Mouse (Mus musculus): ENCODE data around the gene Car11. TPM values are rescaled to one million over a fixed set of nuclear protein-coding genes. Genes with fewer than 3 reads are reported as not detected.
A peak's percentile ranks its signal among the peaks of the same experiment; 100 is the strongest.

The Car11 gene
- polyA plus RNA-seq, 1 experiment: not detected

DNA sequence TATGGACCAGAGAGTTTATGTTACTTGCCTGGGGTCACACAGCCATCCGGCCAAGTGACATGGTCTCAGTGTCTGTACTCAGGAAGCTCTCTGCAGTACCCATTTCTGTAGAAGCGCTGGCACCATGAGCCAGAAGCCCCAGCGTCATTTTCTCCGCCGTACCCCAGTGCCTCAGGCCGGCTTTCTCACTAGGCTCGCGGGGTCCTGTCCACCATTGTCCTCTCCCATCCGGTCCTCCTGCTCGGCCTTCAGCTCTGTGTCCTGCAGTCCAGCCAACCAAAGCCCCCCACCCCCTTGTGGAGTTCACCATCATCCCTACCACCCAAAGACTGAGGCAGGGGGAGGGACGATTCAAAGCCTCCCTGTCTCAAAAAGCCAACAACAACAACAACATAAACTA is 2.0 kb downstream of the Car11 start:
- Histone ChIP-seq H3K4me1 (ENCODE audit: control insufficient read depth, insufficient read depth, low read length) (peaks cover 32% of the 10 kb centered on the region), H3K4me3 (ENCODE audit: insufficient read depth, low read depth, low read length) (no peak overlapping the region), H3K27ac (ENCODE audit: insufficient read depth, low read depth, low read length) (no peak overlapping the region)
- 80% methylated on average over 11 of the region's 11 CpGs for WGBS
- no peak for TF ChIP-seq CTCF (IDR thresholded peaks at IDR 0.05; ENCODE audit: insufficient read depth, low read depth, low read length)

DNA sequence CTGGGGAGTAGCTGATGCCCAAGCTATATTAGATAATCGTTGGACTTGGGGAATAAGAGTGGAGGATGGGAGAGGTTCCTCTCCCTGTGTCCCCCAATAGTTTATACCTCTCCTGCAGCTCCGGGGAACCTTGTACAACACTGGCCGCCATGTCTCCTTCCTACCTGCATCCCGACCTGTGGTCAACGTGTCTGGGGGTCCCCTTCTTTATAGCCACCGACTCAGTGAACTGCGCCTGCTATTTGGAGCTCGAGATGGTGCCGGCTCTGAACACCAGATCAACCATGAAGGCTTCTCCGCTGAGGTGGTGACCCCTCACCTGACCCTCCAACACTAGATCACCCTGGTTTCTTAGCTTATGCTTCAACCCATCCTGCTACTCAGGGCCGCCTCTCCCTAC is 2.7 kb downstream of the Car11 start:
- no peak overlapping the region for H3K27ac ChIP-seq (ENCODE audit: insufficient read depth, low read depth, low read length)
- 94% methylated on average over 11 of the region's 11 CpGs for WGBS

DNA sequence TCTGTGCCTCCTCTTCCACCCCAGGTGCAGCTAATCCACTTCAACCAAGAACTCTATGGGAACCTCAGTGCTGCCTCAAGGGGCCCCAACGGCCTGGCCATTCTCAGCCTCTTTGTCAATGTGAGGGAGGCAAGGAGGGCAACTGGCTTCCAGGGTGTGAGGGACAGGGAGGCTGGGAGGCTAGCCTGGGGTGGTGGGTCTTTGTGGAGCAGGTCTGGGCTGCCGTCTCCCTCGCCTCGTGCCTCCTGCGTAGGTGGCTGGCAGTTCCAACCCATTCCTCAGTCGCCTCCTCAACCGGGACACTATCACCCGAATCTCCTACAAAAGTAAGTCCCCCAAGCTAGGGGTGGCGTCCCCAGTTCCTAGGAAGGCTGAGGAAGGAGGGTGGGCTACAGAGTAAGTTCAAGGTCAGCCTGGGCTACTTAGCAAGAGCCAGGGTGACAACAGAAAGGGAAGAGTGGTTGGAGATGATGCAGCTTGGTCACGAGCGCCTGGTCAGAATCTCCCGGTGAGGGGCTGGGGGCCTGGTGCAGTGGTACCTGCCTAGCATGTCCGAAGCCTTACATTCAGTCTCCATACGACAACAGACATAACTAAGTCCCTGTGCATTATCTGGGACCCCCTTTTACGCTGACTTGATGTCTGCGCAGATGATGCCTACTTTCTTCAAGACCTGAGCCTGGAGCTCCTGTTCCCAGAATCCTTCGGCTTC is 3.3 kb downstream of the Car11 start:
- H3K4me1 ChIP-seq (ENCODE audit: control insufficient read depth, insufficient read depth, low read length): peaks cover 39% of the 10 kb centered on the region
- TF ChIP-seq POLR2A (IDR thresholded peaks at IDR 0.05; ENCODE audit: insufficient read depth, low read depth, low read length) (no peak), CTCF (IDR thresholded peaks at IDR 0.05; ENCODE audit: insufficient read depth, low read depth, low read length) (no peak)
- peak overlapping the region; percentile 4; the same call in 1 of the 2 replicates for H3K27ac ChIP-seq (ENCODE audit: insufficient read depth, low read depth, low read length)
- WGBS: 86% methylated on average over 17 of the region's 17 CpGs
- H3K4me3 ChIP-seq (ENCODE audit: insufficient read depth, low read depth, low read length): peak overlapping the region; percentile 48; the same call in 1 of the 2 replicates

More for the DNA sequence above, 2.7 kb downstream of the Car11 start:
- Histone ChIP-seq H3K4me3 (ENCODE audit: insufficient read depth, low read depth, low read length) (no peak overlapping the region), H3K4me1 (ENCODE audit: control insufficient read depth, insufficient read depth, low read length) (peaks cover 35% of the 10 kb centered on the region)
- TF ChIP-seq POLR2A (IDR thresholded peaks at IDR 0.05; ENCODE audit: insufficient read depth, low read depth, low read length) (no peak), CTCF (IDR thresholded peaks at IDR 0.05; ENCODE audit: insufficient read depth, low read depth, low read length) (no peak)

DNA sequence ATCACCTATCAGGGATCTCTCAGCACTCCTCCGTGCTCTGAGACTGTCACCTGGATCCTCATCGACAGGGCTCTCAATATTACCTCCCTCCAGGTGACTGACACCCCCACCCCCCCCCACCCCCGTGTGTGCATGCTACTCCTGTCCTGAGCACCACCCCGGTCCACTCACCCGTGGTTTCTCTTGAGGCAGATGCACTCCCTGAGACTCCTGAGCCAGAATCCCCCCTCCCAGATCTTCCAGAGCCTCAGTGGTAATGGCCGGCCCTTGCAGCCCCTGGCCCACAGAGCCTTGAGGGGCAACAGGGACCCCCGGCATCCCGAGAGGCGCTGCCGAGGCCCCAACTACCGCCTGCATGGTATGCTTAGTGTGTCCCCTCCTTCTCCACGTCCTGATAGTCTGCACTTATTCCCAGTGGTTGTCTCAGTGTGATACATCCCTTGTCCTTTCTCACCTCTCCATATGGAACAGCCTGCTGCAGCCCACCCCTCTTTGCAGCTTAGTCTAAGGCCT is 3.9 kb downstream of the Car11 start:
- Histone ChIP-seq H3K27ac (ENCODE audit: insufficient read depth, low read depth, low read length) (peak overlapping the region; percentile 98), H3K4me1 (ENCODE audit: control insufficient read depth, insufficient read depth, low read length) (peaks cover 42% of the 10 kb centered on the region), H3K4me3 (ENCODE audit: insufficient read depth, low read depth, low read length) (peak overlapping the region; percentile 48)
- 24% methylated on average over 12 of the region's 12 CpGs for WGBS
- TF ChIP-seq POLR2A (IDR thresholded peaks at IDR 0.05; ENCODE audit: insufficient read depth, low read depth, low read length): no peak

DNA sequence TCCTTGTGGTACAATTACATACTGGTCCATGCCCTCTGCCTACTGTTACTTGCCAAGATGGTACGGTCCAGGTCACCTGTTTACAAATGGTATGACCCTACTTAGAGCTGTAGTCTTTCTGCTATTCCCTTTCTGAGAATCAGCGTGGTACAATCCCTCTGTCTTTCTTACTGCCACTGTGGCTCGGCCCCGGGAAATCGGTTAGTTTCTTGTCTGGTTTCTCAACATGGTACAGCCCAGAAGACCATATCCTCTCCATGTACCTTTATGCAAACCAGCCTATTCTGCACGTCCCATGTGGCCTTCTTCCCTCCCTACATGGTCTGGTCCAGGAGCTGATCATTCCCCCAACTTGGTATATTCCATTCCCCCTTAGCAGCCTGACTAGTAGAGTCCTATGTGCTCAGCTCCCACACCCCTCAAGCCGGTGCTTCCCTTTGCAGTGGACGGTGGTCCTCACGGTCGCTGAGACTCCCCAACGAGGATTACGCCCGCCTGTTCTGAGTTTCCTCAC is 4.5 kb downstream of the Car11 start:
- TF ChIP-seq POLR2A (IDR thresholded peaks at IDR 0.05; ENCODE audit: insufficient read depth, low read depth, low read length): peak; percentile 37
- no peak for TF ChIP-seq CTCF (IDR thresholded peaks at IDR 0.05; ENCODE audit: insufficient read depth, low read depth, low read length)
- Histone ChIP-seq H3K27ac (ENCODE audit: insufficient read depth, low read depth, low read length) (peak overlapping the region; percentile 98), H3K4me1 (ENCODE audit: control insufficient read depth, insufficient read depth, low read length) (peaks cover 45% of the 10 kb centered on the region), H3K4me3 (ENCODE audit: insufficient read depth, low read depth, low read length) (peak overlapping the region; percentile 55)
- WGBS: 1% methylated on average over 13 of the region's 13 CpGs

DNA sequence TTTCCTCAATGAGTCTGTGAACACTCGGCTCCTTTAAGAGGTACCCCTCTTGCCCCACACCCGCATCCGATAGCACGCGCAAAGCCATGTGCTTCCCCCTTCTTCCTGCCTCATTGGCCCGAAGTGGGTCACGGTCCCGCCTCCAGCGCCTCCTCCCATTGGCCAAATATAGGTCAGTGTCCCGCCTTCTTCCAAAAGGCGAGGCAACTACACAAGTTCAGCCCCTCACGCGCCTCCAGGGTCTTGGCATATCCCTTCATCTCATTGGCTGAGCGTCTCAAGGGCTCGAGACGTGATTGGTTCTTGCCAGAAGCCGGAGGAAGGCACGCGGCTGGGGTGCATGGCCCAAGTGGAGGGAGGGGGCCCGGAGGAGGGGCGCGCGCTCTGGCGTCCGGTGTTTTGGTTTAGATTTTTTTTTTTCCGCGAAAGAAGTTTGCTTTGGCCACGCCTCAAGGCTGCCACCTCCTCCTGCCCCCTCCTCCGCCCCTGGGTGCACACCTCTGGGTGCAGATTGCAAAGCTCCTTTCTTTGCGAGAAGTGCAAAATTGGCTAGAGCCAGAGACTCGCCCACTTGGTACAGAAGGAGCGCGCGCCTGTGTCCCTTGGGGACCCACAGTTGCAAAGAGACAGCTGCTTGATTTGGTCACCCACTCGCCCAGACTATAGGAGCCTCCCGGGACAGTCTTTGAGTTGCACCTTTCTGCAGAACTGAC is 5.2 kb downstream of the Car11 start, which contains the start of gene Dbp:
Gene Dbp (plus strand): TSS at position 359 of the 713 bp plus-strand sequence.
- peaks cover 45% of the 10 kb centered on the region for H3K4me1 ChIP-seq (ENCODE audit: control insufficient read depth, insufficient read depth, low read length)
- TF ChIP-seq CTCF (IDR thresholded peaks at IDR 0.05; ENCODE audit: insufficient read depth, low read depth, low read length) (no peak), POLR2A (IDR thresholded peaks at IDR 0.05; ENCODE audit: insufficient read depth, low read depth, low read length) (peak; percentile 41; the same call in 1 of the 2 replicates)
- H3K27ac ChIP-seq (ENCODE audit: insufficient read depth, low read depth, low read length): peak within 1 kb of the TSS; percentile 99
- WGBS: under 1% methylated on average over 36 of the region's 36 CpGs
- H3K4me3 ChIP-seq (ENCODE audit: insufficient read depth, low read depth, low read length): peak within 1 kb of the TSS; percentile 83

DNA sequence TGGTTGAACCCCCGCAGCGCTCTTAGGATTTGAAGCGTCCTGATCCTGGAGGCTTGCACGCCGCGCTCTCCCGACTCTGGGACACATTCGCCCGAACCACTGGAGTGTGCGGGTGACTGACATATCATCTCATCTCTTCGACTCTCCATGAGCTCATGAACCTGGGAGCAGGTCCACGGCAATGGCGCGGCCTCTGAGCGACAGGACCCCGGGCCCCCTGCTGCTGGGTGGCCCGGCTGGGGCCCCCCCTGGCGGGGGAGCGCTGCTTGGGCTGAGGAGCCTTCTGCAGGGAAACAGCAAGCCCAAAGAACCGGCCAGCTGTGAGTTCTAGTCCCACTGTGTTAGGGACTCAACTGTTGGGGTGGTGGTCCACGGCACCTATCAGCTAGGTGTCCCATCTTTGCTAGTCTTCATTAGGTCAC is 5.8 kb downstream of the Car11 start:
- Histone ChIP-seq H3K27ac (ENCODE audit: insufficient read depth, low read depth, low read length) (peak overlapping the region; percentile 99), H3K4me1 (ENCODE audit: control insufficient read depth, insufficient read depth, low read length) (peaks cover 50% of the 10 kb centered on the region), H3K4me3 (ENCODE audit: insufficient read depth, low read depth, low read length) (peak overlapping the region; percentile 83)
- WGBS: under 1% methylated on average over 21 of the region's 21 CpGs
- TF ChIP-seq POLR2A (IDR thresholded peaks at IDR 0.05; ENCODE audit: insufficient read depth, low read depth, low read length): 0 out of 2 replicates have a peak, but pooled peaks have one; percentile 3
- no peak for TF ChIP-seq CTCF (IDR thresholded peaks at IDR 0.05; ENCODE audit: insufficient read depth, low read depth, low read length)

DNA sequence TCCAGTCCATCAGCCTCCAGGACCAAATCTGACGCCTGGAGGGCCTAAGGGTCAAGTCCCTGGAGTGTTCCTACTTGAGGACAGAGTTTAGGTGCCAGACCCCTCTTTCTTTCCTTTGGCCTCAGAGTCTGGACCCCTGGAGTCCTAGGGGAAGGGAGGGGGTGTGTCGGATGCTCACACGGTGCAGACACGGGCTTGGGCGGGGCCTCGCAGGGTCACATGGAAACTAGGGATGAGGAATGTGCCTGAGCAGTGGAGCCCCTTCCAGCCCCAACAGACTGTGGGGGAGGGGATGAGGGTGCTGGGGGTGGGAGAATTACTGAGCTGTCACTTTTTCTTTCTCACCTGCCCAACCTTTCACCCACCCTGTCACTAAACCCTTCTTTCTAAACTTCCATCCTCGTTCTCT is 6.2 kb downstream of the Car11 start:
- Histone ChIP-seq H3K27ac (ENCODE audit: insufficient read depth, low read depth, low read length) (peak overlapping the region; percentile 99), H3K4me3 (ENCODE audit: insufficient read depth, low read depth, low read length) (peak overlapping the region; percentile 83), H3K4me1 (ENCODE audit: control insufficient read depth, insufficient read depth, low read length) (peaks cover 55% of the 10 kb centered on the region)
- TF ChIP-seq POLR2A (IDR thresholded peaks at IDR 0.05; ENCODE audit: insufficient read depth, low read depth, low read length) (0 out of 2 replicates have a peak, but pooled peaks have one; percentile 32), CTCF (IDR thresholded peaks at IDR 0.05; ENCODE audit: insufficient read depth, low read depth, low read length) (no peak)
- under 1% methylated on average over 7 of the region's 7 CpGs for WGBS
